Mouse (Mus musculus) liver, adult 10 weeks (tissue): ENCODE results near the gene Rnf182. TPM values are rescaled to one million over a fixed set of nuclear protein-coding genes. Genes with fewer than 3 reads are reported as not detected.

Experiments
- polyA plus RNA-seq: library from polyadenylated mRNA; stranded (reverse); fragments of 350-450 nt; fragmentation: Illumina TruSeq; extraction: RNeasy Lipid Tissue Mini Kit (QIAGEN cat#74804); gene quantifications from one replicate; pipeline ENCODE4 v1.2.3, GENCODE M21; 2014; ENCODE audit warnings: low read depth, low replicate concordance

Gene Rnf182
- polyA plus RNA-seq, result not detected

GRCm38 (mm10) chr13:43615577-43616254 lies at the start of gene Rnf182:
Gene Rnf182, plus strand, starts transcription at chr13:43615710.

Other genes with a start within 250 kb of the Rnf182 start
- gene Nol7, start 217.3 kb upstream of the Rnf182 start, polyA plus RNA-seq, result 187 TPM
- gene Ranbp9, start 134.4 kb upstream of the Rnf182 start, polyA plus RNA-seq, result 48.9 TPM
- gene Mcur1, start 55.5 kb upstream of the Rnf182 start, polyA plus RNA-seq, result 23.9 TPM
- 2.4 TPM for gene Cd83, start 169.1 kb downstream of the Rnf182 start, polyA plus RNA-seq